Mouse (Mus musculus) midbrain, embryonic 12.5 days (tissue): ENCODE results near the gene Keap1. TPM values are rescaled to one million over a fixed set of nuclear protein-coding genes. Genes with fewer than 3 reads are reported as not detected.
"Not testable (repeated sequence)": the region's sequence is repeated elsewhere in the genome, so short reads cannot be mapped to it uniquely, and the experiment has no call there.

Source experiments
- ATAC-seq: fragments of 200-750 bp; cut with Nextera tagmentation; 2 replicates; pipeline ENCODE4 v1.8.0; 2017; ENCODE audit warnings: low read depth, moderate TSS enrichment, moderate library complexity; ENCODE audit not compliant: low FRiP score
- H3K27ac ChIP-seq: fragments of 300-500 bp; sonication (generic); replicated peaks from 2 replicates; pipeline ENCODE4 v1.5.1; 2016; ENCODE audit warnings: mild to moderate bottlenecking
- H3K27me3 ChIP-seq: fragments of 300-500 bp; sonication (generic); 2 replicates; pipeline ENCODE4 v1.6.1; 2016; ENCODE audit warnings: mild to moderate bottlenecking
- H3K36me3 ChIP-seq: fragments of 300-500 bp; sonication (generic); 2 replicates; pipeline ENCODE4 v1.6.1; 2016
- H3K4me1 ChIP-seq: fragments of 300-500 bp; sonication (generic); 2 replicates; pipeline ENCODE4 v1.6.1; 2016
- H3K4me2 ChIP-seq: fragments of 300-500 bp; sonication (generic); replicated peaks from 2 replicates; pipeline ENCODE4 v1.6.1; 2016; ENCODE audit warnings: mild to moderate bottlenecking, moderate library complexity
- H3K4me3 ChIP-seq: fragments of 300-500 bp; sonication (generic); 2 replicates; pipeline ENCODE4 v1.5.1; 2016; ENCODE audit warnings: mild to moderate bottlenecking
- H3K9ac ChIP-seq: fragments of 300-500 bp; sonication (generic); replicated peaks from 2 replicates; pipeline ENCODE4 v1.6.1; 2016; ENCODE audit warnings: mild to moderate bottlenecking, moderate library complexity
- H3K9me3 ChIP-seq: fragments of 300-500 bp; sonication (generic); 2 replicates; pipeline ENCODE4 v1.6.1; 2016; ENCODE audit warnings: mild to moderate bottlenecking
- WGBS: fragments of 180-500 bp; shearing (Covaris S2); methylation state at CpG from one replicate; pipeline ENCODE4 v1.1.7; 2016; 5-methylcytosine and 5-hydroxymethylcytosine counted together
- polyA plus RNA-seq: library from polyadenylated mRNA; unstranded; fragments of >200 nt; fragmentation: Nextera tagmentation; extraction: Ambion mirVana; gene quantifications from 2 replicates; pipeline ENCODE4 v1.2.1, GENCODE M21; 2016

Keap1 gene
- polyA plus RNA-seq, 1 experiment from 2014 or later = 52.6 TPM

- H3K4me3 ChIP-seq = no peak overlapping the region; the same call in 1 of the 2 replicates
- H3K9me3 ChIP-seq = peaks cover 4% of the 10 kb centered on the region; the same call in 1 of the 2 replicates
- peaks cover 9% of the 10 kb centered on the region; the same call in 1 of the 2 replicates for H3K36me3 ChIP-seq
- 24% methylated on average over 26 of the region's 26 CpGs for WGBS
- H3K27ac ChIP-seq = no peak overlapping the region
- H3K4me2 ChIP-seq = peak overlapping the region; percentile 35
- peaks cover 10% of the 10 kb centered on the region for H3K4me1 ChIP-seq
- H3K9ac ChIP-seq = no peak overlapping the region
- peaks cover 31% of the 10 kb centered on the region for H3K27me3 ChIP-seq
- ATAC-seq = no peak
Measured at GRCm38 (mm10) chr9:21224576-21225414, 14.4 kb downstream of the Keap1 start.

DNA sequence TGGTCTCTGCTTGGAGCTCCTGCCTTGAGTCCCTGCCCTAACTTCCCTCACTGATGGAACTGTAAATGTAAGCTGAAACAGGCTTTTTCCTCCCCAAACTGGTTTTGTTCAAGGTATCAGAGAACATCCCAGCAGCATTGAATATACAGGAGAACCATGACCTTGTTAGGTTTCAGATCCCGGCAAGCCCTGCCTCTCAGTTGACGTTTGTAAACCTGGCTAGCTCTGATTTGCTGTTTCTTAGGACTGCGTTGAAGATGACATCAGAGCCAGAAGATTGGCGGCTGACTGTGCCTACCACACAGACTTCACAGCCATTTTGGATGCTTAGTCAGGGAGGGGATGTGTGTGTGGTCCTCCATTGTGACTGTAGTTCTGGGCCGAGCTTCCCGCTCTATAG, 15.3 kb downstream of the Keap1 start:
- 92% methylated on average over 6 of the region's 6 CpGs for WGBS
- H3K4me1 ChIP-seq = peaks cover 10% of the 10 kb centered on the region
- no peak overlapping the region for H3K9ac ChIP-seq
- peaks cover 1% of the 10 kb centered on the region; the same call in 1 of the 2 replicates for H3K36me3 ChIP-seq
- ATAC-seq = no peak
- peaks cover 4% of the 10 kb centered on the region; the same call in 1 of the 2 replicates for H3K9me3 ChIP-seq
- no peak overlapping the region for H3K4me2 ChIP-seq
- no peak overlapping the region for H3K4me3 ChIP-seq
- H3K27me3 ChIP-seq = peaks cover 31% of the 10 kb centered on the region
- no peak overlapping the region for H3K27ac ChIP-seq

GRCm38 (mm10) chr9:21223490-21223889, 15.7 kb downstream of the Keap1 start:
- H3K4me3 ChIP-seq, ATAC-seq, H3K27ac ChIP-seq, H3K4me2 ChIP-seq, H3K9me3 ChIP-seq, H3K4me1 ChIP-seq, H3K9ac ChIP-seq, H3K36me3 ChIP-seq: not testable (repeated sequence)
- peaks cover 27% of the 10 kb centered on the region for H3K27me3 ChIP-seq
- 100% methylated on average over 2 of the region's 2 CpGs for WGBS

DNA sequence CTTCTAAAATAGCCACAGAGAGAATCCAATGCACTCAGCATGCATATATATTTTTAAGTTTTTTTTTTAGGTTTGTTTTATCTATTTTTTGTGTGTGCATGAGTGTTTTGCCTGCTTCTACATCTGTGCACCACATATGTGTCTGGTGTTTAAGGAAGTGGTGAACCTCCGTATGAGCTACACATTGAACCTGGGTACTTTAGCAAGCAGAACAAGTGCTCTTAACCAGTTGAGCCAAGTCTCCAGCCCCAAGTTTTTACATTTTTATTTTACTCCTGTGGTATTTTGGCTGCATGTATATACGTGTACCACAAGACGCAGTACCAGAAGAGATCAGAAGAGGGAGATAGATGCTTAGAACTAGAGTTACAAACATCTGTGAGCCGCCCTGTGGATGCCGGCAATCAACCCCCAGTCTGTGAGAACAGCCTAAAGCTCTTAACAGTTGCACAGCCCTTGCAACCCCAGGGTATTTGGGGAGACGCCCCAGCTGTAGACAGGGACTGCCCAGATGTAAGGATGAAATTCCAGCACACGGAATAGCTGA, 17.7 kb downstream of the Keap1 start:
- no peak overlapping the region for H3K27ac ChIP-seq
- H3K36me3 ChIP-seq = no peaks in the 10 kb centered on the region
- H3K27me3 ChIP-seq = peaks cover 11% of the 10 kb centered on the region
- H3K4me3 ChIP-seq = no peak overlapping the region
- 26% methylated on average over 7 of the region's 7 CpGs for WGBS
- ATAC-seq = no peak
- H3K4me2 ChIP-seq = no peak overlapping the region
- H3K9me3 ChIP-seq = peaks cover 4% of the 10 kb centered on the region; the same call in 1 of the 2 replicates
- H3K9ac ChIP-seq = no peak overlapping the region
- H3K4me1 ChIP-seq = peaks cover 8% of the 10 kb centered on the region; the same call in 1 of the 2 replicates

DNA sequence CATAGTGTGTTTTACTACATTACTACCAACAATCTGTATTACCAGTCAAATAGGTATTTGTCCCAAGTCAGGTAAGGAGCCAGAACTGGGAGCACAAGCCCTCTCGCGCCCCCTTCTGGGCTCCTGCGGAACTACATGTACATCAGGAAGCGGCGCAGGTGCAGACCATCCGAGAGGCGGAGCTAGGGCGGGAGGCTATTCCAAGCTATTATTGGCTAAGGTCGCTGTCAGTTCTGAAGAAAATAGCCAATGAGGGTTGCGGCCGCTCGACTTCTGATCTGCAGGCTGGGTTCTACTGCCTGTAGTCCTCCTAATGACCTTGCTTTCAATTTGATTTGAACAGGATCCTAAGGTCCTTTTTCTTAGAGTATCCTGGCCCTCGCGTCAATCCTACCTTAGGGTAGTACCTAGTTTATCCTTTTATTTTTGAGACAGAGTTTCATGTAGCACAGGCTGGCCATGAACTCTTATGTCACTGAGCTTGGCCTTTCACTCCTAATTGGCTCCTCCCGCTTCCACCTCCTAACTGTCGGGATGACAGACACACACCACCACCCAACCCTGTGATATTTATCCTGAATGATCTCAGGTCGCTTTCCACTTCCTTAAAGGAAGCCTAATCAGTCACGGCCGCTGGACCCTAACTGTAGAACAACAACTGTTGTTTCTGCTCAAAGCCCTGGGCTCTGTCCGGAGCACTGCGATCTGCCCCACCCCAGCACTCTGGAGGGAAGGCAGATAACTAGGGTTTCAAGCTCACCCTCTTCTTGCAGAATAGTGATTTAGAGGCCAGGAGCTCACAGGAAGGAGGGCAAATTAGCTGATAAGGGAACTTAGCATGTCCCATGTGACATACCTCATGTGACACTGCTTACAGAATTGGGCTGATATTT, 18.4 kb downstream of the Keap1 start:
- peak; percentile 89 for ATAC-seq
- peaks cover 4% of the 10 kb centered on the region; the same call in 1 of the 2 replicates for H3K9me3 ChIP-seq
- no peak overlapping the region for H3K9ac ChIP-seq
- peak overlapping the region; percentile 43 for H3K4me2 ChIP-seq
- H3K4me3 ChIP-seq = peak overlapping the region; percentile 25
- H3K27ac ChIP-seq = no peak overlapping the region
- peaks cover 10% of the 10 kb centered on the region for H3K27me3 ChIP-seq
- WGBS = 14% methylated on average over 21 of the region's 21 CpGs
- peaks cover 10% of the 10 kb centered on the region; the same call in 1 of the 2 replicates for H3K4me1 ChIP-seq
- H3K36me3 ChIP-seq = no peaks in the 10 kb centered on the region

- no peak overlapping the region for H3K4me3 ChIP-seq
- H3K4me1 ChIP-seq = peaks cover 10% of the 10 kb centered on the region; the same call in 1 of the 2 replicates
- H3K36me3 ChIP-seq = no peaks in the 10 kb centered on the region
- peaks cover under 1% of the 10 kb centered on the region; the same call in 1 of the 2 replicates for H3K27me3 ChIP-seq
- 37% methylated on average over 3 of the region's 3 CpGs for WGBS
- no peak for ATAC-seq
- H3K4me2 ChIP-seq = no peak overlapping the region
- no peak overlapping the region for H3K27ac ChIP-seq
- no peak overlapping the region for H3K9ac ChIP-seq
- H3K9me3 ChIP-seq = peaks cover 4% of the 10 kb centered on the region; the same call in 1 of the 2 replicates
Measured at GRCm38 (mm10) chr9:21219820-21220219, 19.3 kb downstream of the Keap1 start.

DNA sequence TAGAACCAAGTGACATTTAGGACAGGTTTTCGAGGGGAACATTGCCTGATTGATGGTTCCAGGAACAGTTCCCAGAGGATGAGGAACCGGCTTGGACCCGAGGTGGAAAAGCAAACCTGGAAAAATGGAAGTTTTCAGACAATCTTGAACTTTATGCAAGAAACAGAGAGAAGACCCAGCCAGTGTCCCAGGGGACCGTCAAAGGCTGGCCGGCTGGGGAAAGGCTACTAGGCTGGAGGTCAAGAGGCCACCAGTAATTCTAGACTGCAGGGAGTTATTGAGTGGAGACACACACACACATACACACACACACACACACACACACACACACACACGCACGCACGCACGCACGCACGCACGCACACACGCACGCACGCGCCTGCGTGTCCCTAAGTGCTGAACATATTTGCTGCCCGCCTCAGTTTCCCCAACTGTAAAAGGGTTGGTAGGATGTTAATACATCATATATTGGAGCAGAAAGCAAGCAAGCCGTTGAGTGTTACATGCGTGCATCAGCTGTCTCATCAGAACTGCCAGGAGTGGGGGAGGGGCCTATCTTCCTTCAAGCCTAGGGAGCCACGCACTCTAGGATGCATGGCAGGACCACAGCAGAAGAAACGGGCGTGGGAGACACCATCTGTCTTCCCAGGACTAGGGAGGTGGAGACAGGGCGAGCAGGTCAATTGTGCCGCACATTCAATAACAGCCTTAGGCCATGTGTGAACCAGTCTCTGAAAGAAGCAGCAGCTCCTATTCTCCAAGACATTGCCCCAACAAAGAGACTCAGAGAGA, 22.9 kb downstream of the Keap1 start:
- no peak overlapping the region for H3K4me2 ChIP-seq
- H3K9ac ChIP-seq = no peak overlapping the region
- no peak overlapping the region for H3K27ac ChIP-seq
- peak; percentile 45; the same call in 1 of the 2 replicates for ATAC-seq
- peaks cover 10% of the 10 kb centered on the region; the same call in 1 of the 2 replicates for H3K4me1 ChIP-seq
- no peak overlapping the region for H3K4me3 ChIP-seq
- H3K36me3 ChIP-seq = no peaks in the 10 kb centered on the region
- 76% methylated on average over 25 of the region's 25 CpGs for WGBS
- H3K27me3 ChIP-seq = no peaks in the 10 kb centered on the region
- no peaks in the 10 kb centered on the region for H3K9me3 ChIP-seq

GRCm38 (mm10) chr9:21213617-21214190, 25.5 kb downstream of the Keap1 start:
- H3K4me1 ChIP-seq = peaks cover 6% of the 10 kb centered on the region; the same call in 1 of the 2 replicates
- H3K9me3 ChIP-seq = no peaks in the 10 kb centered on the region
- no peak overlapping the region for H3K27ac ChIP-seq
- WGBS = 42% methylated on average over 7 of the region's 7 CpGs
- no peak overlapping the region for H3K4me2 ChIP-seq
- no peak for ATAC-seq
- H3K9ac ChIP-seq = no peak overlapping the region
- no peak overlapping the region for H3K4me3 ChIP-seq
- H3K36me3 ChIP-seq = no peaks in the 10 kb centered on the region
- H3K27me3 ChIP-seq = no peaks in the 10 kb centered on the region

GRCm38 (mm10) chr9:21211624-21212023, 27.5 kb downstream of the Keap1 start:
- Histone ChIP-seq H3K9ac (no peak overlapping the region), H3K27me3 (no peaks in the 10 kb centered on the region), H3K9me3 (no peaks in the 10 kb centered on the region), H3K4me2 (no peak overlapping the region), H3K4me3 (no peak overlapping the region), H3K36me3 (no peaks in the 10 kb centered on the region), H3K4me1 (peaks cover 4% of the 10 kb centered on the region; the same call in 1 of the 2 replicates), H3K27ac (no peak overlapping the region)
- ATAC-seq = no peak
- WGBS = 81% methylated on average over 7 of the region's 7 CpGs

DNA sequence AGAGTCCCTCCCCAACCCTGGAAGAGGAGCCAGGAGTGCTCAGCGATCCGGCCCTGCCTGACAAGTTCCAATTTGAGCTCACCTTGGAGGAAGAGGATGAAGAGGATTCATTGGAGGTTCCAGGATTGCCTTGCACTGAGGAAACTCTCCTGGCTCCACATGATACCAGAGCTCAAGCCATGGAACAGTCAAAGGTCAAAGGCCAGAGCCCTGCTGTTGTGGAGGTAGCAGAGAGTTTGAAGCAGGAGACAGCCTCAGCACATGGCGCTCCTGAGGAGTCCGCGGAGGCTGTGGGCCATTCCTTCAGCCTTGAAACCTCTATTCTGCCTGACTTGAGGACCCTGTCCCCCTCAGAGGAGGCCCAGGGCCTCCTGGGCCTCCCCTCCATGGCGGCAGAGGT, 28.3 kb downstream of the Keap1 start:
- no peak for ATAC-seq
- no peak overlapping the region for H3K4me2 ChIP-seq
- no peaks in the 10 kb centered on the region for H3K36me3 ChIP-seq
- no peaks in the 10 kb centered on the region for H3K9me3 ChIP-seq
- H3K27ac ChIP-seq = no peak overlapping the region
- H3K27me3 ChIP-seq = no peaks in the 10 kb centered on the region
- 74% methylated on average over 6 of the region's 6 CpGs for WGBS
- no peak overlapping the region for H3K9ac ChIP-seq
- H3K4me3 ChIP-seq = no peak overlapping the region
- H3K4me1 ChIP-seq = no peaks in the 10 kb centered on the region

- 75% methylated on average over 2 of the region's 2 CpGs for WGBS
- Histone ChIP-seq H3K4me3 (no peak overlapping the region), H3K4me2 (no peak overlapping the region), H3K27ac (no peak overlapping the region), H3K36me3 (no peaks in the 10 kb centered on the region), H3K9me3 (no peaks in the 10 kb centered on the region), H3K4me1 (peaks cover 6% of the 10 kb centered on the region), H3K27me3 (peaks cover 12% of the 10 kb centered on the region; the same call in 1 of the 2 replicates), H3K9ac (no peak overlapping the region)
- no peak for ATAC-seq
Measured at GRCm38 (mm10) chr9:21208626-21209025, 30.5 kb downstream of the Keap1 start.
